Mouse (Mus musculus): ENCODE measurements around the gene Rnf114. TPM values are rescaled to one million over a fixed set of nuclear protein-coding genes. Genes with fewer than 3 reads are reported as not detected.
A peak's percentile ranks its signal among the peaks of the same experiment; 100 is the strongest.

Gene Rnf114
- polyA plus RNA-seq, 1 experiment from 2014 or later = 150 TPM

DNA sequence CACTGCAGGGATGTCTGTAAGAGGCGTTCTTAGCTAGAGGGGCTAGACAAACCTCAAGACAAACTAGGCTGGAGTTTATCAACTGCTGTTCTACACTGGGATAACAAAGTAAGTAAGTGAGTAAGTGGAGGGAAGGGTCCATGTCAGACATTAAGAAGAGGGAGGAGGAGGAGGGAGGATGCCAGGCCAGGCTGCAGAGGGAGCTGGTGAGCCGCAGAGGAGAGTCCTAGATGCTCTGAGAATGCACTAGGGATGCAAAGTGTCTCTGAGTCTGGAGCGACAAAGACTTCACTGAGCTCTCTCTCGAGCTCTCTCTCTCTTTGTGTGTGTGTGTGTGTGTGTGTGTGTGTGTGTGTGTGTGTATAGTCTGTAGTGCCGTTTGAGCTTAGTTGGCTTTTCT, 35.8 kb downstream of the Rnf114 start:
- H3K9ac ChIP-seq (ENCODE audit: low read length) = no peak overlapping the region
- DNase-seq (ENCODE audit: low spot score) = peak; percentile 39
- H3K27ac ChIP-seq (ENCODE audit: low read depth, low read length) = no peak overlapping the region
- H3K27me3 ChIP-seq (replicated peaks; ENCODE audit: control insufficient read depth, insufficient read depth, low read length) = no peaks in the 10 kb centered on the region
- 7% methylated on average over 5 of the region's 5 CpGs for WGBS
- no peaks in the 10 kb centered on the region for H3K9me3 ChIP-seq (replicated peaks; ENCODE audit: control insufficient read depth, low read length)
- no peak for ATAC-seq
- H3K4me1 ChIP-seq (ENCODE audit: control insufficient read depth, insufficient read depth, low read length) = no peaks in the 10 kb centered on the region
- H3K4me2 ChIP-seq (ENCODE audit: low read length) = no peak overlapping the region
- no peak overlapping the region for H3K4me3 ChIP-seq (ENCODE audit: low read depth, low read length)
- H3K36me3 ChIP-seq (ENCODE audit: control insufficient read depth, insufficient read depth, low read length) = no peaks in the 10 kb centered on the region

GRCm38 (mm10) chr2:167529935-167530513, 37.6 kb downstream of the Rnf114 start:
- Histone ChIP-seq H3K9me3 (replicated peaks; ENCODE audit: control insufficient read depth, low read length) (no peaks in the 10 kb centered on the region), H3K4me3 (ENCODE audit: low read depth, low read length) (no peak overlapping the region), H3K27ac (ENCODE audit: low read depth, low read length) (no peak overlapping the region), H3K4me2 (ENCODE audit: low read length) (no peak overlapping the region), H3K4me1 (ENCODE audit: control insufficient read depth, insufficient read depth, low read length) (no peaks in the 10 kb centered on the region), H3K36me3 (ENCODE audit: control insufficient read depth, insufficient read depth, low read length) (no peaks in the 10 kb centered on the region), H3K27me3 (replicated peaks; ENCODE audit: control insufficient read depth, insufficient read depth, low read length) (no peaks in the 10 kb centered on the region), H3K9ac (ENCODE audit: low read length) (no peak overlapping the region)
- ATAC-seq (no peak), DNase-seq (ENCODE audit: low spot score) (no peak)
- WGBS = 32% methylated on average over 5 of the region's 5 CpGs

GRCm38 (mm10) chr2:167530536-167530935, 38.1 kb downstream of the Rnf114 start:
- 84% methylated on average over 4 of the region's 4 CpGs for WGBS
- Histone ChIP-seq H3K9ac (ENCODE audit: low read length) (no peak overlapping the region), H3K4me2 (ENCODE audit: low read length) (no peak overlapping the region), H3K4me3 (ENCODE audit: low read depth, low read length) (no peak overlapping the region), H3K36me3 (ENCODE audit: control insufficient read depth, insufficient read depth, low read length) (no peaks in the 10 kb centered on the region), H3K9me3 (replicated peaks; ENCODE audit: control insufficient read depth, low read length) (no peaks in the 10 kb centered on the region), H3K27ac (ENCODE audit: low read depth, low read length) (no peak overlapping the region), H3K4me1 (ENCODE audit: control insufficient read depth, insufficient read depth, low read length) (no peaks in the 10 kb centered on the region), H3K27me3 (replicated peaks; ENCODE audit: control insufficient read depth, insufficient read depth, low read length) (no peaks in the 10 kb centered on the region)
- no peak for ATAC-seq
- no peak for DNase-seq (ENCODE audit: low spot score)

GRCm38 (mm10) chr2:167532131-167532530, 39.7 kb downstream of the Rnf114 start:
- no peak overlapping the region for H3K4me3 ChIP-seq (ENCODE audit: low read depth, low read length)

DNA sequence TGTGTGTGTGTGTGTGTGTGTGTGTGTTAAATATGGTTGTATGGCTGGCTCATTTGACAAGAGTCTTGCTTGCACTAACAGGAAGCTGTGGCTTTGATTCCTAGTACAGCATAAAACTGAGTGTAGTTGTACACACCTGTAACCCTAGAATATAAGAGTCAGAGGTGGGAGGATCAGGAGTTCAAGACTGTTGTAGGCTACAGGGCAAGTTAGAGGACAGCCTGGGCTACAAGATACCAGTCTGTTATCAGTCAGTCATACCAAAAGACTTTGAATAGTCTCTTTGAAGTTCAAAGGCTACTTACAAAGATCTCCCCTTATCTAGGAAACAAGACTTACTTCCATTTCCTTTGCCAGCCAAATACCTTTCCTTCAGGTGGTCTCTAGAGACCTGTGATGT, 41.4 kb downstream of the Rnf114 start:
- H3K4me1 ChIP-seq (ENCODE audit: control insufficient read depth, insufficient read depth, low read length) = no peaks in the 10 kb centered on the region
- DNase-seq (ENCODE audit: low spot score) (no peak), ATAC-seq (no peak)
- no peaks in the 10 kb centered on the region for H3K36me3 ChIP-seq (ENCODE audit: control insufficient read depth, insufficient read depth, low read length)
- H3K27me3 ChIP-seq (replicated peaks; ENCODE audit: control insufficient read depth, insufficient read depth, low read length) = peaks cover 22% of the 10 kb centered on the region
- no peaks in the 10 kb centered on the region for H3K9me3 ChIP-seq (replicated peaks; ENCODE audit: control insufficient read depth, low read length)
- no peak overlapping the region for H3K9ac ChIP-seq (ENCODE audit: low read length)
- H3K4me3 ChIP-seq (ENCODE audit: low read depth, low read length) = no peak overlapping the region
- H3K27ac ChIP-seq (ENCODE audit: low read depth, low read length) = no peak overlapping the region
- H3K4me2 ChIP-seq (ENCODE audit: low read length) = no peak overlapping the region

More at GRCm38 (mm10) chr2:167532131-167532530, 39.7 kb downstream of the Rnf114 start:
- Histone ChIP-seq H3K27me3 (replicated peaks; ENCODE audit: control insufficient read depth, insufficient read depth, low read length) (peaks cover 11% of the 10 kb centered on the region; the same call in 1 of the 2 replicates), H3K9ac (ENCODE audit: low read length) (no peak overlapping the region), H3K4me1 (ENCODE audit: control insufficient read depth, insufficient read depth, low read length) (no peaks in the 10 kb centered on the region), H3K27ac (ENCODE audit: low read depth, low read length) (no peak overlapping the region), H3K36me3 (ENCODE audit: control insufficient read depth, insufficient read depth, low read length) (no peaks in the 10 kb centered on the region), H3K9me3 (replicated peaks; ENCODE audit: control insufficient read depth, low read length) (no peaks in the 10 kb centered on the region), H3K4me2 (ENCODE audit: low read length) (no peak overlapping the region)
- ATAC-seq (no peak), DNase-seq (ENCODE audit: low spot score) (peak; percentile 63)
- 21% methylated on average over 13 of the region's 13 CpGs for WGBS

GRCm38 (mm10) chr2:167536320-167536945, 44.0 kb downstream of the Rnf114 start:
- no peak overlapping the region for H3K9ac ChIP-seq (ENCODE audit: low read length)
- ATAC-seq = no peak
- WGBS = 48% methylated on average over 10 of the region's 10 CpGs

GRCm38 (mm10) chr2:167537476-167538297, 45.2 kb downstream of the Rnf114 start, which contains the start of gene Snai1:
Gene Snai1, plus strand, starts transcription at chr2:167538195.
- peak; percentile 94 for DNase-seq (ENCODE audit: low spot score)

More at GRCm38 (mm10) chr2:167536320-167536945, 44.0 kb downstream of the Rnf114 start:
- no peak for DNase-seq (ENCODE audit: low spot score)
- Histone ChIP-seq H3K4me1 (ENCODE audit: control insufficient read depth, insufficient read depth, low read length) (no peaks in the 10 kb centered on the region), H3K27ac (ENCODE audit: low read depth, low read length) (no peak overlapping the region), H3K27me3 (replicated peaks; ENCODE audit: control insufficient read depth, insufficient read depth, low read length) (peaks cover 32% of the 10 kb centered on the region), H3K4me2 (ENCODE audit: low read length) (no peak overlapping the region), H3K4me3 (ENCODE audit: low read depth, low read length) (no peak overlapping the region), H3K9me3 (replicated peaks; ENCODE audit: control insufficient read depth, low read length) (no peaks in the 10 kb centered on the region), H3K36me3 (ENCODE audit: control insufficient read depth, insufficient read depth, low read length) (no peaks in the 10 kb centered on the region)

GRCm38 (mm10) chr2:167538671-167539306, 46.3 kb downstream of the Rnf114 start:
- 27% methylated on average over 33 of the region's 34 CpGs for WGBS
- Histone ChIP-seq H3K4me1 (ENCODE audit: control insufficient read depth, insufficient read depth, low read length) (no peaks in the 10 kb centered on the region; the same call in 1 of the 2 replicates), H3K9ac (ENCODE audit: low read length) (peak overlapping the region; percentile 50), H3K9me3 (replicated peaks; ENCODE audit: control insufficient read depth, low read length) (no peaks in the 10 kb centered on the region), H3K27me3 (replicated peaks; ENCODE audit: control insufficient read depth, insufficient read depth, low read length) (peaks cover 32% of the 10 kb centered on the region), H3K4me3 (ENCODE audit: low read depth, low read length) (peak overlapping the region; percentile 38), H3K36me3 (ENCODE audit: control insufficient read depth, insufficient read depth, low read length) (no peaks in the 10 kb centered on the region), H3K4me2 (ENCODE audit: low read length) (peak overlapping the region; percentile 83), H3K27ac (ENCODE audit: low read depth, low read length) (no peak overlapping the region)
- no peak for DNase-seq (ENCODE audit: low spot score)
- no peak for ATAC-seq

More at GRCm38 (mm10) chr2:167537476-167538297, 45.2 kb downstream of the Rnf114 start, which contains the start of gene Snai1:
- Histone ChIP-seq H3K4me3 (ENCODE audit: low read depth, low read length) (peak within 1 kb of the TSS; percentile 38), H3K36me3 (ENCODE audit: control insufficient read depth, insufficient read depth, low read length) (no peaks in the 10 kb centered on the region), H3K4me1 (ENCODE audit: control insufficient read depth, insufficient read depth, low read length) (no peaks in the 10 kb centered on the region), H3K4me2 (ENCODE audit: low read length) (peak within 1 kb of the TSS; percentile 83), H3K9ac (ENCODE audit: low read length) (peak within 1 kb of the TSS; percentile 50), H3K9me3 (replicated peaks; ENCODE audit: control insufficient read depth, low read length) (no peaks in the 10 kb centered on the region), H3K27me3 (replicated peaks; ENCODE audit: control insufficient read depth, insufficient read depth, low read length) (peaks cover 32% of the 10 kb centered on the region), H3K27ac (ENCODE audit: low read depth, low read length) (no peak within 1 kb of the TSS)
- WGBS = 1% methylated on average over 58 of the region's 58 CpGs
- ATAC-seq = peak; percentile 98
